Mouse (Mus musculus): ENCODE data around the gene Cacna2d3. TPM values are rescaled to one million over a fixed set of nuclear protein-coding genes. Genes with fewer than 3 reads are reported as not detected.

Gene Cacna2d3
- polyA plus RNA-seq, 1 experiment: 4.6 TPM

DNA sequence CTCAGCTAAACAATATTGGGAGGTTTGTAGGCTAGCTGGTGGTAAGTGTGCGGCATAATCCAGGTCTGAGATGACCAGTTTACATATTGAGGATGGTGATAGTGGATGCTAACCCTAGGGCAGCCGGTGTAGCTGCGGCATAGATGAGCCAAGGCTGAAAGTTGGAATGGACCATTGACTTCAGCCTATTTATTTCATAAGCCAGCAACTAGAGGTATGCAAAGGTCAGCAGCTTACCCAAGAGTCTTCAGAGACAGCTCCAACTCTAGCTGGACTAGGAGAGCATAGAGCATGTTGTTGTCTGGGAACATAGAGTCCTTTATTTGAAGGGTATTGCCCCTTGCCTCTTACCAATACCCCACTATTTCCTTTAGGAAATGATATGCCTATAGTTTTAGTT lies 725.1 kb downstream of the Cacna2d3 start:
- Histone ChIP-seq H3K27me3 (ENCODE audit: control insufficient read depth, insufficient read depth, low read length) (no peaks in the 10 kb centered on the region), H3K36me3 (ENCODE audit: control insufficient read depth, insufficient read depth, low read length) (no peaks in the 10 kb centered on the region), H3K4me3 (ENCODE audit: control insufficient read depth, low read depth, low read length) (no peak overlapping the region), H3K27ac (ENCODE audit: control insufficient read depth, insufficient read depth, low read depth, low read length) (no peak overlapping the region), H3K4me1 (ENCODE audit: control insufficient read depth, insufficient read depth, low read length) (no peaks in the 10 kb centered on the region)
- no peak for TF ChIP-seq POLR2A (IDR thresholded peaks at IDR 0.05; ENCODE audit: control insufficient read depth, low read depth, low read length)
- TF ChIP-seq CTCF (IDR thresholded peaks at IDR 0.05; ENCODE audit: control insufficient read depth, insufficient read depth, insufficient replicate concordance, low read depth, low read length): no peak

GRCm38 (mm10) chr14:28988211-28988900 lies 733.3 kb downstream of the Cacna2d3 start:
- H3K4me1 ChIP-seq (ENCODE audit: control insufficient read depth, insufficient read depth, low read length): no peaks in the 10 kb centered on the region
- no peaks in the 10 kb centered on the region for H3K36me3 ChIP-seq (ENCODE audit: control insufficient read depth, insufficient read depth, low read length)
- H3K27me3 ChIP-seq (ENCODE audit: control insufficient read depth, insufficient read depth, low read length): no peaks in the 10 kb centered on the region
- TF ChIP-seq POLR2A (IDR thresholded peaks at IDR 0.05; ENCODE audit: control insufficient read depth, low read depth, low read length): no peak
- no peak for TF ChIP-seq CTCF (IDR thresholded peaks at IDR 0.05; ENCODE audit: control insufficient read depth, insufficient read depth, insufficient replicate concordance, low read depth, low read length)
- no peak overlapping the region for H3K4me3 ChIP-seq (ENCODE audit: control insufficient read depth, low read depth, low read length)
- no peak overlapping the region for H3K27ac ChIP-seq (ENCODE audit: control insufficient read depth, insufficient read depth, low read depth, low read length)

DNA sequence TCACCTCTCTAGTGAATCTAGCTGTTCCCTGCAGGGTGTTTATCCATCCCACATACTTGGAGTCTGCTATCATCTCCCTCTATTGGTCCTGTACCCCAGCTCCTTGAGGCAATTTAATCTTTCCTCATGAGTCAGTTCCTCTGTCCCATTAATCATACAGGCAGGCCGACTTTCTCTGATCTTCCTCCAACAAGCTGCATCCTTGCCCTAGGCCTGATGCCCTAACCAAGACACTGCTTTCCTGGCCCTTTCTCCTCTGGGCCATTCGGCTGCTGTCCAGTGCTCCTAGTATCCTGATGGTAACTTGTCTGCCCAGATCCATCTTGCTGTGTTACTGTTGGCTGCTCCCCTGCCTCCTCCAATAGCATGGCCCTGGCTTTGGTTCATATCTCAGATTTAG lies 737.4 kb downstream of the Cacna2d3 start:
- TF ChIP-seq POLR2A (IDR thresholded peaks at IDR 0.05; ENCODE audit: control insufficient read depth, low read depth, low read length) (no peak), CTCF (IDR thresholded peaks at IDR 0.05; ENCODE audit: control insufficient read depth, insufficient read depth, insufficient replicate concordance, low read depth, low read length) (no peak)
- no peaks in the 10 kb centered on the region for H3K36me3 ChIP-seq (ENCODE audit: control insufficient read depth, insufficient read depth, low read length)
- H3K27me3 ChIP-seq (ENCODE audit: control insufficient read depth, insufficient read depth, low read length): no peaks in the 10 kb centered on the region
- H3K27ac ChIP-seq (ENCODE audit: control insufficient read depth, insufficient read depth, low read depth, low read length): no peak overlapping the region
- no peak overlapping the region for H3K4me3 ChIP-seq (ENCODE audit: control insufficient read depth, low read depth, low read length)
- no peaks in the 10 kb centered on the region for H3K4me1 ChIP-seq (ENCODE audit: control insufficient read depth, insufficient read depth, low read length)

DNA sequence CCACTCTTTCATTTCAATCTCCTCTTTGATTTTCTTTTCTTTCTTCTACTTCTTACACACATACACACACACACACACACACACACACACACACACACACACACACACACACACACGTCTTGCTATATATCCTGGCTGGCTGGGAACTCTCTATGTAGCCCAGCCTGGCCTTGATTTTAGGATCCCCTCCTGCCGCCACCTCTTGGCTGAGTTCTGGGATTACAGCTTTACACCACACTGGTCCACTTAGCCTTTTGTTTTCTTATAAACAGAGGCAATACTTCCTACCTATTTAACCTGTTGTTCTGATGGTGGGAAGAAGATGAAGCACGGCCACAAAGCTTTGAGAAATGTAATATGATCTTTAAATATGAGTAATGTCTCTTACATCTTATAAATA lies 741.2 kb downstream of the Cacna2d3 start:
- H3K27ac ChIP-seq (ENCODE audit: control insufficient read depth, insufficient read depth, low read depth, low read length): no peak overlapping the region
- no peak overlapping the region for H3K4me3 ChIP-seq (ENCODE audit: control insufficient read depth, low read depth, low read length)
- no peak for TF ChIP-seq POLR2A (IDR thresholded peaks at IDR 0.05; ENCODE audit: control insufficient read depth, low read depth, low read length)
- no peak for TF ChIP-seq CTCF (IDR thresholded peaks at IDR 0.05; ENCODE audit: control insufficient read depth, insufficient read depth, insufficient replicate concordance, low read depth, low read length)
- no peaks in the 10 kb centered on the region for H3K4me1 ChIP-seq (ENCODE audit: control insufficient read depth, insufficient read depth, low read length)
- H3K27me3 ChIP-seq (ENCODE audit: control insufficient read depth, insufficient read depth, low read length): no peaks in the 10 kb centered on the region
- no peaks in the 10 kb centered on the region for H3K36me3 ChIP-seq (ENCODE audit: control insufficient read depth, insufficient read depth, low read length)

DNA sequence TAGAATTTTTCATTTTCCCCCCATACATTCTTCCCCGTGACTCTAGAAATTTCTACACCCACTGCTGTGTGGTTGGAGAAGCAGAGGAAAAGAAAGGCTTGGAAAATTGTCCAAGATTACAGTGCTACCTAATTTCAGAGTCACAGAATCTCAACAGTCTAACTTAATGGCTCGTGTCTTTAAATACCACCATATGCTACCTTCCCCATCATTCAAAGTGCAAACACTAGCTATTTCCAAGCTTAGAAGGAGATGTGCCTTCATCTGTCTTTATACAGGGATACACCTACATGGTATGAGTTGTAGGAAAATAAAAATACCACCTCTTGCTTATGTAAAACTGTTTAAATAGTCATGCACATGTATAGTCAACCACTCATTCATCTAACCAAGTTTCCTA lies 742.4 kb downstream of the Cacna2d3 start:
- no peak for TF ChIP-seq POLR2A (IDR thresholded peaks at IDR 0.05; ENCODE audit: control insufficient read depth, low read depth, low read length)
- no peak for TF ChIP-seq CTCF (IDR thresholded peaks at IDR 0.05; ENCODE audit: control insufficient read depth, insufficient read depth, insufficient replicate concordance, low read depth, low read length)
- Histone ChIP-seq H3K4me1 (ENCODE audit: control insufficient read depth, insufficient read depth, low read length) (no peaks in the 10 kb centered on the region), H3K4me3 (ENCODE audit: control insufficient read depth, low read depth, low read length) (no peak overlapping the region), H3K27me3 (ENCODE audit: control insufficient read depth, insufficient read depth, low read length) (no peaks in the 10 kb centered on the region), H3K36me3 (ENCODE audit: control insufficient read depth, insufficient read depth, low read length) (no peaks in the 10 kb centered on the region), H3K27ac (ENCODE audit: control insufficient read depth, insufficient read depth, low read depth, low read length) (no peak overlapping the region)

DNA sequence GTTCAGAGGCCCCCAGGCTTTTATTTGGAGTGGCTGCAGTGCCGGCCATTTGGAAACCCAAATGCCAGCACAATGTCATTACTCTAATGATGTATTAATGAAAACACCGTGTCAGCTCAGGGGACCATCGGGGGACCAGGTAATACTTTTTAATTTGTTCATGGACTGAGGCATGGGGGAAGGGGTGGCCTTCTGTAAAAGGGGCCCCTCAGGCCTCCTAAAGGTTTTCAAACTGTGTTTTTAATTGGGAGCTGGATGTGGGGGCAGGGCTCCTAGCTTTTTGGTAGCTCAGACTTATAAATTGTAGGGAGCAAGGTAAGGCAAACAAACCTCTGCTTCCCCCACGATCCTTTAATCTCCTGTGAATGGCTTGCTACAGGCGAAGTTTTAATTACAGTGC lies 749.0 kb downstream of the Cacna2d3 start:
- no peak overlapping the region for H3K4me3 ChIP-seq (ENCODE audit: control insufficient read depth, low read depth, low read length)
- H3K27ac ChIP-seq (ENCODE audit: control insufficient read depth, insufficient read depth, low read depth, low read length): no peak overlapping the region
- no peaks in the 10 kb centered on the region for H3K4me1 ChIP-seq (ENCODE audit: control insufficient read depth, insufficient read depth, low read length)
- no peaks in the 10 kb centered on the region for H3K36me3 ChIP-seq (ENCODE audit: control insufficient read depth, insufficient read depth, low read length)
- no peaks in the 10 kb centered on the region for H3K27me3 ChIP-seq (ENCODE audit: control insufficient read depth, insufficient read depth, low read length)
- no peak for TF ChIP-seq CTCF (IDR thresholded peaks at IDR 0.05; ENCODE audit: control insufficient read depth, insufficient read depth, insufficient replicate concordance, low read depth, low read length)
- TF ChIP-seq POLR2A (IDR thresholded peaks at IDR 0.05; ENCODE audit: control insufficient read depth, low read depth, low read length): no peak

DNA sequence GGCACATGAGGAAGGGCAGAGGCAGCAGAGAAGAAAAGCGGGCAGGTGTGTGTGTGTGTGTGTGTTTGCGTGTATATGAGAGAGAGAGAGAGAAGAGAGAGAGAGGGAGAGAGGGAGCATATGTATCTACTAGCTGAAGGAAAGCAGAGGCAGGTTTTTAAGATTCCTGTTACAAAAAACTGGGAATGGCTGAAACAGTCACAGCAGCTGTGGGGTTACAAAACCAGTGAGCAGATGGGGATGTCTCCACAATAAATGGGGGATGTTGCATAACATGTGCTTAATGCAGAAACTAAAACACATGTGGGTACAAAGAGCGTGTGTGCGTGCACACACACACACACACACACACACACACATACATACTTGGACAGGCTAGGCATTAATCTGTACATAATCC lies 752.4 kb downstream of the Cacna2d3 start:
- Histone ChIP-seq H3K27me3 (ENCODE audit: control insufficient read depth, insufficient read depth, low read length) (no peaks in the 10 kb centered on the region), H3K27ac (ENCODE audit: control insufficient read depth, insufficient read depth, low read depth, low read length) (no peak overlapping the region), H3K4me1 (ENCODE audit: control insufficient read depth, insufficient read depth, low read length) (no peaks in the 10 kb centered on the region), H3K36me3 (ENCODE audit: control insufficient read depth, insufficient read depth, low read length) (no peaks in the 10 kb centered on the region), H3K4me3 (ENCODE audit: control insufficient read depth, low read depth, low read length) (no peak overlapping the region)
- TF ChIP-seq CTCF (IDR thresholded peaks at IDR 0.05; ENCODE audit: control insufficient read depth, insufficient read depth, insufficient replicate concordance, low read depth, low read length): no peak
- TF ChIP-seq POLR2A (IDR thresholded peaks at IDR 0.05; ENCODE audit: control insufficient read depth, low read depth, low read length): no peak

Measured in testis, adult 2 months (tissue).